Mouse (Mus musculus): ENCODE results near the gene 2310034G01Rik.

GRCm38 (mm10) chr19:46315752-46316610, 34.1 kb downstream of the 2310034G01Rik start:
- TF ChIP-seq POLR2A (IDR thresholded peaks at IDR 0.05; ENCODE audit: low read depth, low read length) (no peak), CTCF (conservative IDR thresholded peaks at IDR 0.05; ENCODE audit: insufficient read depth, insufficient read length, low read depth, low read length) (no peak)

Measured in kidney, adult 2 months (tissue).